Mouse (Mus musculus) megakaryocyte, adult 5-6 weeks (primary cell): ENCODE measurements around the gene Prelp. TPM values are rescaled to one million over a fixed set of nuclear protein-coding genes. Genes with fewer than 3 reads are reported as not detected.
A peak's percentile ranks its signal among the peaks of the same experiment; 100 is the strongest.

Experiments used
- ATAC-seq: 2 replicates; pipeline ENCODE4 v1.8.0; 2016; ENCODE audit warnings: mild to moderate bottlenecking, inconsistent platforms; ENCODE audit not compliant: poor library complexity, severe bottlenecking
- total RNA-seq, 2 experiments: library from RNA; stranded (forward) in 1 of 2; stranded (reverse) in 1 of 2; fragments of 153-499, 151-499 nt in 1 of 2; fragments of 221-1000, 200-1000 nt in 1 of 2; gene quantifications; 2 replicates each; pipeline versions ENCODE4 v1.2.3 to v1.2.4; 2015 to 2017

Gene Prelp
- total RNA-seq, 2 experiments from 2014 or later: 0.11 to 0.33 TPM

DNA sequence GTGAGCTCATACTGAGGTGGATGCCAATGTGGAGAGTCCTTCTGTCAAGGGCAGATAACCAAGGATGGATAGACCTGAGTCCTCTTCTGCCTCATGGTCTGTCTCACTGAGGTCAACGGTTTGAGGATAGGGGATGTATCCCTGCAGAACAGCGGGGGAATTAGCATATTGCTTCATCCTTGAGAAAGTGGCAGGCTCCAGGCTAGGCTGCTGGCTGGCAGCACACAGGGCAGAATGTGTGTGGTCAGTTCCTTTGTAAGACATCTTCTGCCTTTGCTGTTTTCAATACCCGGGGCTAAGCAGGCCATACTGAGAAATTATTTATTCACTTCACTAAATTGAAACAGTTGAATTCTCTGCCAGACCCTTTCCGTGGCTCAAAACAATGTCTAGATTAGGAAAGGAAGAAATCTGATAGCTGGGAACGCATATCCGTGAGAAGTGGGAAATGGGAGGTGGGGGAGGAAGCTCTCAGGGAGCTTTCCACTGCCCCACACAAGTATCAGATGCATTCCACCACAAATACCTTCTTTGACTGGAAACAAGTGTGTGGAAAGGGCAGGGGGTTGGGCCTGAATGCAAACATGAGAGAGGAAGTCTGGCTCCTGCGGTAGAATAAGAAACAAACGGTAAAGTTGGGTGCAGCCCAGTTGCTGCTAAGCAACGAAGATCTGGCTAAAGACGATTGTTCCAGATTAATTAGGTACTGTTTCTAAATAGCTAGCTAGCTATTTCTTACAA lies 57.8 kb downstream of the Prelp start:
- peak; percentile 78 for ATAC-seq

DNA sequence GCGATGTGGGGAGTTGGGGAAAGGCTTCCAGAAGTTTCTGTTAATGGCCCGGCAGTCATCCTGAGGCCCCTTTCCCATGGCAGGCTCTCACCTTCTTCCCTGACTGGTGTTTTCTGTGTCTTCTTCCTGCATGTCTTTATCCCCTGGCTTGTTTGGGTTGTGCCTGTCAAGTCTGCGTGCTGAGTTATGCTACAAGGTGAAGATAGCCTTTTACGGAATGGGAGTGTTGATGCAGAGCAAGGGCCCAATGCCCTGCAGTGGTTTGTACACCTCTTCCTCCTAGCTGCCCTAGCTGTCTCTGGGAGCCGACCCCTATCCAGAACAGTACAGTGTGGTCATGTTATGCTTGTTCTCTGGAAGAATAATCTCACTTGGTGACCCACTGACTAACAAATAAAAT lies 60.2 kb downstream of the Prelp start:
- no peak for ATAC-seq

Other genes starting within 250 kb of the Prelp start
- gene Lax1, start 231.3 kb downstream of the Prelp start, total RNA-seq (2015): 0.96 and 1.0 TPM in 2 replicates
- gene Lax1, start 231.3 kb downstream of the Prelp start, total RNA-seq (2017): 1.8 and 3.0 TPM in 2 replicates
- gene Atp2b4, start 120.4 kb downstream of the Prelp start, total RNA-seq (2015): 18.2 and 21.1 TPM in 2 replicates
- 17.6 and 20.3 TPM in 2 replicates for gene Atp2b4, start 120.4 kb downstream of the Prelp start, total RNA-seq (2017)
- not detected in 2 replicates for gene Optc, start 13.4 kb downstream of the Prelp start, total RNA-seq (2015)
- not detected in 2 replicates for gene Optc, start 13.4 kb downstream of the Prelp start, total RNA-seq (2017)
- gene Fmod, start 115.8 kb upstream of the Prelp start, total RNA-seq (2015): not detected in 2 replicates
- not detected in 2 replicates for gene Fmod, start 115.8 kb upstream of the Prelp start, total RNA-seq (2017)
- gene Btg2, start 157.7 kb upstream of the Prelp start, total RNA-seq (2015): 68.9 and 87.3 TPM in 2 replicates
- 175 and 189 TPM in 2 replicates for gene Btg2, start 157.7 kb upstream of the Prelp start, total RNA-seq (2017)
- gene Chit1, start 189.8 kb upstream of the Prelp start, total RNA-seq (2015): 0.16 and 0.83 TPM in 2 replicates
- 0.07 TPM in 1 of 2 replicates, not detected in the other for gene Chit1, start 189.8 kb upstream of the Prelp start, total RNA-seq (2017)